Mouse (Mus musculus): Measurements from ENCODE around the gene Ifnb1.

GRCm38 (mm10) chr4:88530271-88530670, 7.7 kb upstream of the Ifnb1 start:
- TF ChIP-seq EP300 (optimal IDR thresholded peaks at IDR 0.05) (no peak), CTCF (IDR thresholded peaks at IDR 0.05; ENCODE audit: low read depth) (no peak)
